Mouse (Mus musculus) 3T3-L1 (cell line): ENCODE measurements around the gene Aaas.

Experiments
- DNase-seq: peaks from one replicate; pipeline ENCODE4 v3.0.0-alpha.2; 2015; ENCODE audit warnings: low read depth, low spot score

The Aaas gene

DNA sequence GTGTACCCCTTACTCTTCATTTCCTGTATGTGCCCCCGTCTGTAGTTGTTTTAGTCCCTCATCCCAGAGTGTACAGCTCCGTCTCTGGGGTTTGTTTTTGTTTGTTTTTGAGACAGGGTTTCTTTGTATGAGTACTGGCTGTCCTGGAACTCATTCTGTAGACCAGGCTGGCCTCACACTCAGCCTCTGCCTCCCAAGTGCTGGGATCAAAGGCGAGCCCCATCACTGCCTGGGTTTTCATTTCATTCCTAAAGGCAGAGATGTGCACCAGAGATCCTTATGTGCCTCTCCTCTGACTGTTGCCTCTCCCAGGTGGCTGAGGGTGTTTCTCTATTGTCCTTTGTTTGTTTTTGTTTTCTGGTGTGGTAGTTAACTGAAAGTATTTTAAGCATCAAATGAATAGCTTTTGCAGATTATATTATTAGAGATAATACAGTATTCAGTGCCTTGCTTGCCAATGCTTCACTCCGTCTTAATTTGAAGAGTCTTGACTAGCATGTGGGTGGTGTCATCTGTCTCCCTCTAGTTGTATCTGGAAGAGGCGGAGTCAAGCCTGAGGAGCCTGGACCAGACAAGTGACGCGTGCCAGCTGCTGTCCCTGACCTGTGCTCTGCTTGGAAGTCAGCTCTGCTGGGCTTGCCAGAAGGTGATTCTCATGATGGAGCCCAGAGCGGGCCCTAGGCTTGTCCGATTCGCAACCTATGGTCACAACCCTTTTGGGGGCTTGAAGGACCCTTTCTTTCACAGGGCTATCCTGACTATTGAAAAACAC is 40.3 kb downstream of the Aaas start:
- no peak for DNase-seq

DNA sequence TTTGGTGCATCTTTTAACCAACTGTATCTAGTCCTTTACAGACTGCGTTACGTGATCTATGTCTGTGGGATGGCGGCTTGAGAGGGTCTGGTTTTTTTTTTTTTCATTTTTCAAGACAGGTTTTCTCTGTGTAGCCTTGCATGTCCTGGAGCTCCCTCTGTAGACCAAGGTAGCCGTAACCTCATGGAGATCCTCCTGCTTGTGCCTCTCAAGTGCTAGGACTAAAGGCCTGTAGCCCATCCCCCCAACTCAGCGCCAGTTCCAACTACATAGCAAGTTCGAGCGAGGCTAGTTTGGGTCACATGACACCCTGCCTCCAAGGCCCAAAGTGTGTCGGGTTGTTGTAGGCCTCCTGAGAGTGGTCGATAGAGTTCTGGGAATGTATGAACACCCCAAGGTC is 41.9 kb downstream of the Aaas start:
- no peak for DNase-seq

DNA sequence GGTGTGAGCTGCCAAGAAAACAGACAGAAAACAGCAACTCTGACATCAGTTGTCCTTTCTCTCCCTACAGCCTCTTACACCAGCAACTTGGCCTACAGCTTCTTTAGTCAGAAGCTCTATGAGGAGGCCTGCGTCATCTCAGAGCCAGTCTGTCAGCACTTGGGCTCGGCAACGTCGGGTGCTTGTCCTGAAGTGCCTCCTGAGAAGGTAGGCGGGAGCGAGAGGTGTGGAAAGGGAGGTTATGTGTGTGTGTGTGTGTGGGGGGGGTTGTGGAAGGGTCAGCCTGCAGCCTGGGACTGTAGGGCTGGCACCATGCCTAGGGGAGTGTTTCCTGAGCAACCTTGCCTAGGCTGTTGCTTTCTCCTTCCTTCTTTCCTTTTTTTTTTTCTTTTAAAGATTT is 48.0 kb downstream of the Aaas start:
- no peak for DNase-seq

DNA sequence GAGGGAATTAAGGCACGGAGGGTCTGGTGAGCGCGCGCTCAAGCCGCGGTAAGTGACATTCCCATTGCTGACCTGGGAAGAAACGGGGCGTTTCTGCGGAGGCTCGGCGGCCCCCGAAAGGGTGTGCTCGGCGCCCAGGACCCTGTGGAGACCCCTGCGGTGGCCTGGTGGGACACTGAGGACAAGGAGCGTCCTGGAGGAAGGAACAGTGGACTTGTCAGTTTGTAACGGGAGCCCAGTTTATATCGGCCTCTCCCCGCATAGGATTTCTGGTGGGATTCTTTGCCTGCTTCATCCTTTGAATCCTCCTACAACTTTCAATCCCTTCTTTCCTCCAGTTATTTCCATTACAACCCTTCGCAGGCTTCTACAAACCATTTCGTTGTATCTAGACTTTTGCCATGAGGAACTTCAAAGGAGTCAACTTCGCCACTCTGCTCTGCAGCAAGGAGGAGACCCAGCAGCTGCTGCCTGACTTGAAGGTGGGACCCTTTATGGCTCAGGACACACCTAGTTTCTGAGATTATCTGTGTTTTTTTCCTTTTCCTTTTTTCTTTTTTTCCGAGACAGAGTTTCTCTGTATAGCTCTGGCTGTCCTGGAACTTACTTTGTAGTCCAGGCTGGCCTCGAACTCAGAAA is 54.1 kb downstream of the Aaas start:
- peak; percentile 24 for DNase-seq

DNA sequence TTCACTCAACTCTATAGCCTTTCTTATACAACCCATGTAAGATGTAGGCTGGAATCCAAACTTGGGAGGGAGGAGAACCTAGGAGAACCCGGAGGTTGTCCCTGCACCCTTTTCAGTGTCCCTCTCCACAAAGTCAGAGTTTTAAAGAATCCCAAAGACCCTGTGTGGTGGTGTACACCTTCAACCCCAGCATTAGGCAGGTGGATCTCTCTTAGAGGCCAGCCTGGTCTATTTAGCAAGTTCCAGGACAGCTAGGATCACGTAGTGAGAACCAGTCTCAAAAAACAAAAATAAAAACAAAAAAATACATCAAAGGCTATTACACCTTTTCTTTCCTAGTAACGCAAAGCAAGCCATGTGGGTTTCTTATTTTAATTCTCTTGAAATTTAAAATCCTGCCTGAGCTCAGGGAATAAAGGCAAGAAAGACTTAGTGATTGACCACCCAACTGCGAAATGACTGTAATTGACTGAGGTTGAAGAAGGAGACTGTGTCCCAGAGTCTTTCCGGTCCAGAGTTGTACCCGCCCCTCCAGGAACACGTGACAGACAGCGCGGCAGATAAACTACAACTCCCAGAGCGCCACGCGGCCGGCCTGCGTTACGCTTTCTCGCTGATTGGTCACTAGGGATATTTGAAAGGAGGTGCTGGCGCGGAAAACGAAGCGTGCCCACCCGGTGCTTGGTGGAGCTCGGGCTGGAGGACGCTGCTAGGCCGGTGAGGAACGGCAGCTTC is 54.8 kb downstream of the Aaas start, which contains the start of gene Espl1:
Gene Espl1, plus strand, starts transcription at position 634 of the 735 bp plus-strand sequence.
- peak; percentile 97 for DNase-seq
